Mouse (Mus musculus) 416B (cell line): ENCODE measurements at regions not wholly inside any gene's neighbourhood (a gene's known extent, or its start where the extent isn't known, plus 50 kb on each side); places are given as distances from the start of the nearest gene placed in this dataset.

ENCODE experiments used
- DNase-seq: peaks from one replicate; pipeline ENCODE4 v3.0.0; 2011; ENCODE audit warnings: low read depth

- DNase-seq: no peak
Measured at GRCm38 (mm10) chr11:86408686-86409579, 51.5 kb upstream of the Med13 start.

DNA sequence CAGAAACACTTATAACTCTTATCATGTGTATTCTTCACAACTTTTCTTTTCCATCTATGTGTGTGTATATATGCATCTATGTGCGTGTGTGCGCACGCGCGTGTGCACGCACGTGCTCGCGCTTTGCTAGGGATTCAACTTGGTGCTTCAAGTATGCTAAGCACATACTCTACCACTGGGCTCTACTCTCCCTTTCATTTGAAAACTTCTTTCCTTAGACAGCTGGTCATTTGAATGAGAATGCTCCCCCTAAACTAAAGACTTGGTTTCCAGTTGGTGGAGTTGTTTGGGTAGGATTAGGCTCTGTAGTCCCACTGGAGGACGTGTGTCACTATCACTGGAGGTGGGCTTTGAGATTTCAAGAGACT lies 52.2 kb upstream of the Med13 start:
- DNase-seq: no peak

GRCm38 (mm10) chr11:86410521-86410920 lies 53.1 kb upstream of the Med13 start:
- no peak for DNase-seq

DNA sequence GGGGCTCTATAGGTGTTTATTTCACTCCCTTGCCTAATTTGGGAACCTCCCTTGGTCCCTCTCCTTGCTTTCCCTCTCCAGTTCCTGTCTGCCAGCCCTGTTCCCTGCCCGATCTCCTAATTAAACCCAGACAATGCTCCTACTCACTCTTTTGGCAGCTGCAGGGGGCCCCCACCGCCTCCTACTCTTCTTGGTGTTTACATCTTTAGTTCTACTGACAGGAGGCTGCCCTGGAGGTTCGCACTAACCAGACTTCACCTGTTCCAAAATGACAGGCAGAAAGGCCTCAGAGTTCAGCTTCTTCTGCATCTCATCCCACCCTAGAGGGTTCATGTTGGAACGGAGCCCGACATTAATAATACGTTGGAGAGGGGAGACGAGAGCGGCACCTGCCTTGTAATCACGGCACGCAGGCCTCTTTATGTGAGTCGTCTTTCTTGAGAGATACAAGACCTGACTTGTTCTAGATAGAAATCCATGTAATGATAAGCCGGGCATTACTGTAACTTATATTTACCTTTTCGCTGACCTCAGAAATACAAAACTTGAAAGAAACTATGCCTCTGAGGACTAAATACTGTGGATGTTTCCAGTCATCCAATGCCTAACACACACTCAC lies 55.5 kb upstream of the Med13 start:
- DNase-seq: no peak

- DNase-seq: no peak
Measured at GRCm38 (mm10) chr11:86416471-86416870, 59.1 kb upstream of the Med13 start.

- DNase-seq: no peak
Measured at GRCm38 (mm10) chr11:86417164-86417563, 59.8 kb upstream of the Med13 start.

GRCm38 (mm10) chr11:86419810-86420483 lies 62.5 kb upstream of the Med13 start:
- DNase-seq: no peak

- DNase-seq: no peak
Measured at GRCm38 (mm10) chr11:86428926-86429325, 55.5 kb upstream of the Rnft1 start.

DNA sequence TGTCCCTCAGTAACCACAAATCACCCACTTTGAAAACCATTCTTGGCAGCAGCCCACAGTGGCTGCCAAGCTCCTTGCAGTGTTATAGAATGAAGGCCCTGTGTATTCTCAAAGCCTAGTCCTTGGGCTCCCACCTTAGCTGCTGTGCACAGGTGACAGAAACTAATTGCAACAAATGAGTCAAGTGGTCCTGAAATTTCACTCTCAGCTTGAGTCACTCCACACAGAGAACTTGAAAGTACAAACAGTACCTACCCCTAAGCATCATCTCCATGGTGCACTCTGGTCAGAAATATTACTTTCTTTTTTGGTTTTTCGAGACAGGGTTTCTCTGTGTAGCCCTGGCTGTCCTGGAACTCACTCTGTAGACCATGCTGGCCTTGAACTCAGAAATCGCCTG lies 54.2 kb upstream of the Rnft1 start:
- peak; percentile 11 for DNase-seq

DNA sequence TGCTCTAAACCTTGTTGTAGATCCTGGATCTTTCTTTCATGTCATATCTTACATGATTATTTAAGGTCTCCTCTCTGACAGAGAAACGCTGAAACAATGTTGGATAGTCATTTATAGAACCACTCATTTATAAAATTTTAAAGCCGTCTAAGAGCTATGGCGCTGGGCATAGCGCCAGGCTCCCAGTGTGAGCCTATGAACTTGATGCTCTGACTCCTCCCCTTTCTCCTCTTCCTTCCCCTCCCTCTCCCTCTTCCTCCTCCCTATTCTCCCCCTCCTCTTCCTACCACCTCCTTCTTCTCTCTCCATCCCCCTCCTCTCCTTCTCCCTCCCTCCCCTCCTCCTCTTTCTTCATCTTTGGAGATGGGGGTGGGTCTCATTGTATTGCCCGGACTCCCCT lies 52.9 kb upstream of the Rnft1 start:
- DNase-seq: no peak

- DNase-seq: no peak
Measured at GRCm38 (mm10) chr11:86434106-86434505, 50.4 kb upstream of the Rnft1 start.
